Mouse (Mus musculus) CH12.LX (cell line): ENCODE measurements around the gene Vax1. TPM values are rescaled to one million over a fixed set of nuclear protein-coding genes. Genes with fewer than 3 reads are reported as not detected.

Experiments
- DNase-seq: peaks from one replicate; pipeline ENCODE4 v3.0.0-alpha.2; 2013; ENCODE audit errors: extremely low read depth
- H3K27ac ChIP-seq: 2 replicates; pipeline ENCODE4 v1.5.1; 2012; ENCODE audit warnings: low read depth, mild to moderate bottlenecking, control low read depth, moderate library complexity; ENCODE audit not compliant: insufficient read depth
- H3K27me3 ChIP-seq: replicated peaks from 2 replicates; pipeline ENCODE3; 2012; ENCODE audit warnings: inconsistent platforms
- H3K36me3 ChIP-seq, 2 experiments: replicated peaks in 1 of 2; 2 replicates each; pipeline versions ENCODE3 to v1.6.1; 2012; ENCODE audit warnings: inconsistent platforms in 1 of 2, low read length in 1 of 2, mild to moderate bottlenecking in 1 of 2, mixed read lengths in 1 of 2, moderate library complexity in 1 of 2; ENCODE audit not compliant: control insufficient read depth in 1 of 2, insufficient read depth in 1 of 2
- H3K4me1 ChIP-seq, 2 experiments: 2 replicates each; pipeline ENCODE4 v1.6.1; 2012; ENCODE audit warnings: inconsistent platforms in 1 of 2, moderate library complexity in 1 of 2; ENCODE audit not compliant: insufficient read depth in 2 of 2, control insufficient read depth in 1 of 2
- H3K4me2 ChIP-seq: 2 replicates; pipeline ENCODE4 v1.6.1; 2012; ENCODE audit warnings: low read depth, mild to moderate bottlenecking, control low read depth; ENCODE audit not compliant: poor library complexity, insufficient read depth, severe bottlenecking
- H3K4me3 ChIP-seq, 3 experiments: fragments of 150-350 bp in 1 of 3; sonication (generic) in 1 of 3; replicated peaks in 1 of 3; 2 replicates each; pipeline versions ENCODE3 to v1.5.1; 2011 to 2012; ENCODE audit warnings: low read depth in 2 of 3, low read length in 2 of 3, mild to moderate bottlenecking in 2 of 3, moderate library complexity in 2 of 3, control low read depth in 1 of 3, improper control_type of control experiment in 1 of 3, inconsistent platforms in 1 of 3, mixed read lengths in 1 of 3; ENCODE audit not compliant: poor library complexity in 1 of 3
- H3K79me2 ChIP-seq: replicated peaks from 2 replicates; pipeline ENCODE4 v1.6.1; 2012; ENCODE audit warnings: mild to moderate bottlenecking, moderate library complexity; ENCODE audit not compliant: control insufficient read depth, poor library complexity, insufficient read depth, severe bottlenecking; ENCODE audit errors: extremely low read depth
- H3K9ac ChIP-seq: 2 replicates; pipeline ENCODE4 v1.6.1; 2012; ENCODE audit warnings: low read depth, mild to moderate bottlenecking, control low read depth, moderate library complexity; ENCODE audit not compliant: insufficient read depth
- H3K9me3 ChIP-seq: replicated peaks from 2 replicates; pipeline ENCODE3; 2012; ENCODE audit warnings: low read length, inconsistent platforms, mixed read lengths
- BHLHE40 ChIP-seq: IDR thresholded peaks from 2 replicates; pipeline ENCODE4 v1.6.1; 2011; ENCODE audit warnings: mild to moderate bottlenecking, low read depth, low read length, improper control_type of control experiment
- CTCF ChIP-seq, 2 experiments: IDR thresholded peaks in 1 of 2; conservative IDR thresholded peaks in 1 of 2; 2 replicates each; pipeline ENCODE4 v1.5.1; 2011 to 2012; ENCODE audit warnings: low read depth in 2 of 2, low read length in 2 of 2, improper control_type of control experiment in 1 of 2, inconsistent platforms in 1 of 2, mild to moderate bottlenecking in 1 of 2, moderate library complexity in 1 of 2
- ELF1 ChIP-seq: IDR thresholded peaks from 2 replicates; pipeline ENCODE4 v1.6.1; 2014; ENCODE audit warnings: low read depth, mild to moderate bottlenecking, inconsistent platforms, low read length, improper control_type of control experiment
- ETS1 ChIP-seq: conservative IDR thresholded peaks from 2 replicates; pipeline ENCODE4 v1.6.1; 2012; ENCODE audit warnings: low read depth, mild to moderate bottlenecking, inconsistent platforms, low read length, improper control_type of control experiment, moderate library complexity
- IRF4 ChIP-seq: IDR thresholded peaks from 2 replicates; pipeline ENCODE4 v1.6.1; 2014; ENCODE audit warnings: low read depth, mild to moderate bottlenecking, inconsistent platforms, low read length, improper control_type of control experiment
- JUN ChIP-seq: IDR thresholded peaks from 2 replicates; pipeline ENCODE4 v1.6.1; 2011; ENCODE audit warnings: low read depth, mild to moderate bottlenecking, low read length, improper control_type of control experiment, moderate library complexity; ENCODE audit not compliant: insufficient read depth
- JUND ChIP-seq: conservative IDR thresholded peaks from 2 replicates; pipeline ENCODE4 v1.6.1; 2011; ENCODE audit warnings: low read depth, low read length, improper control_type of control experiment
- KAT2A ChIP-seq: IDR thresholded peaks from 2 replicates; pipeline ENCODE4 v1.6.1; 2012; ENCODE audit warnings: low read length, improper control_type of control experiment, inconsistent platforms; ENCODE audit not compliant: insufficient replicate concordance
- MAZ ChIP-seq: IDR thresholded peaks from 2 replicates; pipeline ENCODE4 v1.6.1; 2012; ENCODE audit warnings: low read depth, mild to moderate bottlenecking, inconsistent platforms, low read length, improper control_type of control experiment, moderate library complexity
- MEF2A ChIP-seq: IDR thresholded peaks from 2 replicates; pipeline ENCODE4 v1.6.1; 2014; ENCODE audit warnings: low read depth, mild to moderate bottlenecking, inconsistent platforms, low read length, improper control_type of control experiment, borderline replicate concordance
- MXI1 ChIP-seq: IDR thresholded peaks from 2 replicates; pipeline ENCODE4 v1.6.1; 2011; ENCODE audit warnings: mild to moderate bottlenecking, low read depth, low read length, improper control_type of control experiment
- MYC ChIP-seq: IDR thresholded peaks from 2 replicates; pipeline ENCODE4 v1.6.1; 2011; ENCODE audit warnings: low read depth, mild to moderate bottlenecking, improper control_type of control experiment, low read length
- POLR2AphosphoS2 ChIP-seq: IDR thresholded peaks from 2 replicates; pipeline ENCODE4 v1.6.1; 2011; ENCODE audit warnings: low read depth, low read length, improper control_type of control experiment
- SIN3A ChIP-seq: IDR thresholded peaks from 2 replicates; pipeline ENCODE4 v1.6.1; 2012; ENCODE audit warnings: low read length, improper control_type of control experiment, inconsistent platforms
- TCF12 ChIP-seq: IDR thresholded peaks from 2 replicates; pipeline ENCODE4 v1.6.1; 2014; ENCODE audit warnings: low read depth, mild to moderate bottlenecking, inconsistent platforms, low read length, improper control_type of control experiment
- UBTF ChIP-seq: IDR thresholded peaks from 2 replicates; pipeline ENCODE4 v1.6.1; 2012; ENCODE audit warnings: low read depth, mild to moderate bottlenecking, inconsistent platforms, low read length, improper control_type of control experiment, moderate library complexity
- USF1 ChIP-seq: IDR thresholded peaks from 2 replicates; pipeline ENCODE4 v1.6.1; 2014; ENCODE audit warnings: low read depth, mild to moderate bottlenecking, inconsistent platforms, low read length, improper control_type of control experiment
- ZNF384 ChIP-seq: IDR thresholded peaks from 2 replicates; pipeline ENCODE4 v1.6.1; 2012; ENCODE audit warnings: low read depth, low read length, improper control_type of control experiment, inconsistent platforms
- dilution Hi-C: fragments of 300-500 bp; cut with MboI; formaldehyde crosslinking; loops from 2 replicates; pipeline ENCODE4 v1.14.3; 2020; ENCODE audit warnings: low sequenced_read_pairs; ENCODE audit not compliant: extremely low pct_unique_long_range_greater_than_20kb, extremely low pct_ligation_motif_present
- in situ Hi-C: fragments of 300-500 bp; cut with MboI; formaldehyde crosslinking; loops from 3 replicates; pipeline ENCODE4 v1.14.3; 2019; ENCODE audit warnings: low sequenced_read_pairs, low pct_ligation_motif_present, low pct_unique_long_range_greater_than_20kb, mixed read lengths
- polyA plus RNA-seq: library from polyadenylated mRNA; unstranded; fragments of >175 nt; gene quantifications from 2 replicates; pipeline ENCODE4 v1.2.1, GENCODE M21; 2012; ENCODE audit warnings: low read depth; ENCODE audit not compliant: insufficient read length
- total RNA-seq, 2 experiments: library from RNA; depleted of rRNA; stranded (reverse); fragments of 300-350 nt in 1 of 2; fragments of >200 nt in 1 of 2; gene quantifications; 2 replicates each; pipeline ENCODE4 v1.2.3; 2012 to 2014

Vax1 gene
- total and polyA plus RNA-seq, 3 experiments = not detected

GRCm38 (mm10) chr19:59190431-59191122, 20.7 kb upstream of the Vax1 start:
- in situ Hi-C loops = no loop called here
- no peaks in the 10 kb centered on the region for H3K36me3 ChIP-seq
- H3K9me3 ChIP-seq = no peaks in the 10 kb centered on the region
- no peaks in the 10 kb centered on the region for H3K4me1 ChIP-seq
- no peak overlapping the region for H3K4me3 ChIP-seq
- H3K9ac ChIP-seq = no peak overlapping the region
- DNase-seq = no peak
- H3K27me3 ChIP-seq = no peaks in the 10 kb centered on the region
- no peak overlapping the region for H3K4me2 ChIP-seq
- dilution Hi-C loops = no loop called here
- no peak for TF ChIP-seq ETS1
- no peak for TF ChIP-seq SIN3A
- TF ChIP-seq JUND = no peak
- no peak for TF ChIP-seq UBTF
- H3K27ac ChIP-seq = no peak overlapping the region
- no peaks in the 10 kb centered on the region for H3K79me2 ChIP-seq

- H3K9ac ChIP-seq = no peak overlapping the region
- no peaks in the 10 kb centered on the region for H3K4me1 ChIP-seq
- in situ Hi-C loops = no loop called here
- dilution Hi-C loops = no loop called here
- no peak overlapping the region for H3K27ac ChIP-seq
- H3K4me2 ChIP-seq = no peak overlapping the region
- no peaks in the 10 kb centered on the region for H3K36me3 ChIP-seq
- TF ChIP-seq CTCF (conservative IDR thresholded peaks at IDR 0.05 in 1 of 2, IDR thresholded peaks at IDR 0.05 in 1 of 2; ENCODE audit: low read depth in 2 of 2, low read length in 2 of 2) = no peak
- no peak for TF ChIP-seq UBTF
- no peak for TF ChIP-seq BHLHE40
- TF ChIP-seq USF1 = no peak
- TF ChIP-seq JUN = no peak
- no peak for TF ChIP-seq IRF4
- TF ChIP-seq ZNF384 = no peak
- no peak for TF ChIP-seq KAT2A
- TF ChIP-seq MEF2A = no peak
- TF ChIP-seq POLR2AphosphoS2 = no peak
- TF ChIP-seq TCF12 = no peak
- TF ChIP-seq SIN3A = no peak
- no peak for TF ChIP-seq MXI1
- TF ChIP-seq MAZ = no peak
- TF ChIP-seq MYC = no peak
- no peak for TF ChIP-seq ELF1
- TF ChIP-seq, all 38 proteins: peak for 0
- no peak for DNase-seq
- Histone ChIP-seq H3K27me3 (no peaks in the 10 kb centered on the region), H3K4me3 (no peak overlapping the region), H3K79me2 (no peaks in the 10 kb centered on the region), H3K9me3 (no peaks in the 10 kb centered on the region)
Observed at GRCm38 (mm10) chr19:59188981-59189380, 19.1 kb upstream of the Vax1 start.
